Mouse (Mus musculus) small intestine, adult 2 months (tissue): Measurements from ENCODE around the gene Svbp.

Experiments
- CTCF ChIP-seq: fragments of 200-500 bp; IDR thresholded peaks from 2 replicates; pipeline ENCODE4 v1.5.1; 2012; ENCODE audit warnings: low read depth, mild to moderate bottlenecking, control low read depth, inconsistent platforms, low read length, moderate library complexity, mixed read lengths; ENCODE audit not compliant: insufficient replicate concordance, insufficient read length; ENCODE audit errors: extremely low read depth
- POLR2A ChIP-seq: fragments of 200-500 bp; IDR thresholded peaks from 2 replicates; pipeline ENCODE4 v1.6.1; 2012; ENCODE audit warnings: low read depth, mild to moderate bottlenecking, control low read depth, inconsistent platforms, low read length, moderate library complexity

- TF ChIP-seq CTCF: no peak
- no peak for TF ChIP-seq POLR2A
Observed at GRCm38 (mm10) chr4:119178331-119178730, 16.8 kb upstream of the Svbp start.
